Mouse (Mus musculus): ENCODE results near the gene Cdkn1b.
A peak's percentile ranks its signal among the peaks of the same experiment; 100 is the strongest.

The Cdkn1b gene

GRCm38 (mm10) chr6:134920190-134921013 is at the start of gene Cdkn1b:
Cdkn1b (plus strand) TSS chr6:134920401.
- peak; percentile 80 for DNase-seq (ENCODE audit: low read depth, low spot score)

- no peak for DNase-seq (ENCODE audit: low read depth, low spot score)
Measured at GRCm38 (mm10) chr6:134870887-134871286, 49.3 kb upstream of the Cdkn1b start.

- DNase-seq (ENCODE audit: low read depth, low spot score) = no peak
Measured at GRCm38 (mm10) chr6:134872236-134872635, 48.0 kb upstream of the Cdkn1b start.

GRCm38 (mm10) chr6:134873018-134873417 is 47.2 kb upstream of the Cdkn1b start:
- DNase-seq (ENCODE audit: low read depth, low spot score) = no peak

GRCm38 (mm10) chr6:134876795-134877194 is 43.4 kb upstream of the Cdkn1b start:
- DNase-seq (ENCODE audit: low read depth, low spot score) = no peak

- no peak for DNase-seq (ENCODE audit: low read depth, low spot score)
Measured at GRCm38 (mm10) chr6:134877276-134877675, 42.9 kb upstream of the Cdkn1b start.

GRCm38 (mm10) chr6:134877892-134878291 is 42.3 kb upstream of the Cdkn1b start:
- DNase-seq (ENCODE audit: low read depth, low spot score) = no peak

- DNase-seq (ENCODE audit: low read depth, low spot score) = no peak
Measured at GRCm38 (mm10) chr6:134879556-134879955, 40.6 kb upstream of the Cdkn1b start.

- DNase-seq (ENCODE audit: low read depth, low spot score) = no peak
Measured at GRCm38 (mm10) chr6:134880046-134880445, 40.2 kb upstream of the Cdkn1b start.

- DNase-seq (ENCODE audit: low read depth, low spot score) = no peak
Measured at GRCm38 (mm10) chr6:134883661-134884060, 36.5 kb upstream of the Cdkn1b start.

- no peak for DNase-seq (ENCODE audit: low read depth, low spot score)
Measured at GRCm38 (mm10) chr6:134885515-134885914, 34.7 kb upstream of the Cdkn1b start.

GRCm38 (mm10) chr6:134886475-134886874 is 33.7 kb upstream of the Cdkn1b start:
- DNase-seq (ENCODE audit: low read depth, low spot score) = no peak

- no peak for DNase-seq (ENCODE audit: low read depth, low spot score)
Measured at GRCm38 (mm10) chr6:134887008-134887407, 33.2 kb upstream of the Cdkn1b start.

GRCm38 (mm10) chr6:134887711-134888449 is 32.3 kb upstream of the Cdkn1b start:
- peak; percentile 61 for DNase-seq (ENCODE audit: low read depth, low spot score)

GRCm38 (mm10) chr6:134888563-134889017 is 31.6 kb upstream of the Cdkn1b start:
- no peak for DNase-seq (ENCODE audit: low read depth, low spot score)

GRCm38 (mm10) chr6:134889763-134890162 is 30.4 kb upstream of the Cdkn1b start:
- DNase-seq (ENCODE audit: low read depth, low spot score) = no peak

GRCm38 (mm10) chr6:134890436-134890835 is 29.8 kb upstream of the Cdkn1b start:
- DNase-seq (ENCODE audit: low read depth, low spot score) = no peak

- DNase-seq (ENCODE audit: low read depth, low spot score) = no peak
Measured at GRCm38 (mm10) chr6:134896570-134897436, 23.4 kb upstream of the Cdkn1b start.

GRCm38 (mm10) chr6:134897443-134898094 is 22.6 kb upstream of the Cdkn1b start:
- DNase-seq (ENCODE audit: low read depth, low spot score) = peak; percentile 79

GRCm38 (mm10) chr6:134898095-134898965 is 21.9 kb upstream of the Cdkn1b start, which contains the start of gene Gpr19:
Gpr19 (minus strand) TSS chr6:134898578.
- DNase-seq (ENCODE audit: low read depth, low spot score) = peak; percentile 80

Data from retina, adult 2 months (tissue).